Mouse (Mus musculus): ENCODE results near the gene Lrch1.

GRCm38 (mm10) chr14:74845661-74846274 lies 101.9 kb downstream of the Lrch1 start:
- no peak for TF ChIP-seq CTCF (conservative IDR thresholded peaks at IDR 0.05; ENCODE audit: low read length)
- no peak for TF ChIP-seq POU5F1 (IDR thresholded peaks at IDR 0.05; ENCODE audit: borderline replicate concordance, low read length)

Data from E14TG2a.4 (cell line).